Mouse (Mus musculus) CH12.LX (cell line): ENCODE results near the gene Map3k15.

ENCODE experiments used
- CTCF ChIP-seq, 2 experiments: IDR thresholded peaks in 1 of 2; conservative IDR thresholded peaks in 1 of 2; 2 replicates each; pipeline ENCODE4 v1.5.1; 2011 to 2012; ENCODE audit warnings: low read depth in 2 of 2, low read length in 2 of 2, improper control_type of control experiment in 1 of 2, inconsistent platforms in 1 of 2, mild to moderate bottlenecking in 1 of 2, moderate library complexity in 1 of 2
- MAFK ChIP-seq: IDR thresholded peaks from 2 replicates; pipeline ENCODE4 v1.6.1; 2011; ENCODE audit warnings: low read length, improper control_type of control experiment; ENCODE audit not compliant: insufficient replicate concordance
- MYC ChIP-seq: IDR thresholded peaks from 2 replicates; pipeline ENCODE4 v1.6.1; 2011; ENCODE audit warnings: low read depth, mild to moderate bottlenecking, improper control_type of control experiment, low read length
- TCF12 ChIP-seq: IDR thresholded peaks from 2 replicates; pipeline ENCODE4 v1.6.1; 2014; ENCODE audit warnings: low read depth, mild to moderate bottlenecking, inconsistent platforms, low read length, improper control_type of control experiment
- ZNF384 ChIP-seq: IDR thresholded peaks from 2 replicates; pipeline ENCODE4 v1.6.1; 2012; ENCODE audit warnings: low read depth, low read length, improper control_type of control experiment, inconsistent platforms

DNA sequence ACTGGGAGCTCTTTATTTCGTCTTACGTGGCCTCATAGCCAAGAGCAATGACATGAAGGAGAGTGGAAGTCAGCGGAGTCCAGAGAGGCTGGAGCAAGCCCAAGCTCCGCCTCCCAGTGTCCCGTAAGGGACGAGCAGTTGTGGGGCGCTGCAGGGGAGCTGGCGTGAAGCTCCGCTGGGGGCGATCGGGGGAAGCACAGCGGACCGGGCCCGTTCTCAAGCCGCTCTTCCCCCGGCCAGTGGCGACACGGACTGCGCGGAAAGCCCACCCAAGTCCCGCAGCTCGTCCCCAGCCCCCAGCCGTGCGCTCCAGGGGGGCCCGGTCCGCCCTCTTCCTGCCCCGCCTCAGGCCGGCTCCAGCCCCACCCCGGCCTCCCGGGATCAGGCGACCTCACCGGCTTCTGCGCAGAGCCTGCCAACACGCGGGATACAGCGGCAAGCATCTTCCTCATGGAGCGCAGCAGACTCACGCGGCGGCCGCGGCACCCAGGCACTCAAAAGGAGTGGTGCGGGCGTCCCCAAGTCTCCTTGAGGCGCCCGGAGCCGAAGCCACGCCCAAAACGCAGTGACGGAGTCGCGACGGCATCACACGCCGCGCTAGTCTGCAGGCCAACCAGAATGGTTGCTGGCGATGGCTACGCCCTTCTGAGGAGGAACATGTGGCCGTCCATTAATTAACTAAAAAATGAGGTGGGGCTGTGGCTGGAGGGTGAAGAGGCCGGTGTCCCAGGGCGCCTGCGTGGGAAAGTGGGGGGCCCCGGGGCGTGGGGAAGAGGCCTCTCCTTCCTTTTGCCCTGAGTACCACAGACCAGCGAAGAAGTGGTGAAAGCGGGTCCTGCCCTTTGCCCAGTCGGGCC lies 149.9 kb downstream of the Map3k15 start, which contains the start of gene Pdha1:
- TF ChIP-seq ZNF384 (no peak), TCF12 (no peak), MAFK (no peak), CTCF (conservative IDR thresholded peaks at IDR 0.05 in 1 of 2, IDR thresholded peaks at IDR 0.05 in 1 of 2; ENCODE audit: low read depth in 2 of 2, low read length in 2 of 2) (no peak), MYC (no peak)
